Comparison of ENCODE assay signal across 9 mouse cellular contexts in genomic region chr15:100869558-100869957, GRCm38 (mm10). TPM values are rescaled to one million over a fixed set of nuclear protein-coding genes. Genes with fewer than 3 reads are reported as not detected.
A peak's percentile ranks its signal among the peaks of the same experiment; 100 is the strongest.
DNase-seq lines count a peak whose midpoint lies in the region; ATAC-seq and TF ChIP-seq lines count a peak whose summit lies in the region.
"Had no signal": no experiment of that assay in that cellular context is flagged by ENCODE, and none has a peak within 500 bp of the region (broad histone marks: within the 10 kb centered on the region; RNA-seq: fewer than 3 reads in every experiment).

Gene Scn8a, plus strand, starts transcription at chr15:100869858.

- intact Hi-C loops in gastrocnemius, postnatal 14 days (cut with DNase I; ENCODE audit: low total_unique reads): no loop called here

- H3K27ac ChIP-seq in kidney, embryonic 14.5 days (ENCODE audit: low read depth, low read length): no peak within 1 kb of the TSS
- peak within 1 kb of the TSS; percentile 42 for H3K27ac ChIP-seq in cortical plate, adult 2 months (ENCODE audit: insufficient read depth, low read length)
- H3K27ac ChIP-seq in hindbrain, embryonic 16.5 days (ENCODE audit: low read depth, low read length): peak within 1 kb of the TSS; percentile 85
- peak within 1 kb of the TSS; percentile 76 for H3K27ac ChIP-seq in midbrain, embryonic 10.5 days (replicated peaks)

- DNase-seq in kidney, adult 11 months: no peak
- no peak for DNase-seq in midbrain, embryonic 10.5 days (ENCODE audit: low spot score)
- no peak for DNase-seq in gastrocnemius, postnatal 14 days
- DNase-seq in kidney, adult 9 months: no peak

- TF ChIP-seq CTCF in cortical plate, adult 2 months (IDR thresholded peaks at IDR 0.05; ENCODE audit: extremely low read depth, insufficient read depth, low read length): no peak

- H3K4me2 ChIP-seq in kidney, embryonic 14.5 days (replicated peaks; ENCODE audit: low read depth, low read length): peak within 1 kb of the TSS; percentile 71
- peak within 1 kb of the TSS; percentile 76 for H3K4me2 ChIP-seq in hindbrain, embryonic 16.5 days (ENCODE audit: low read length)

- H3K9me3 ChIP-seq in kidney, embryonic 14.5 days (ENCODE audit: control insufficient read depth, low read length): no peaks in the 10 kb centered on the region
- no peaks in the 10 kb centered on the region for H3K9me3 ChIP-seq in hindbrain, embryonic 16.5 days (ENCODE audit: control insufficient read depth, low read length)
- no peaks in the 10 kb centered on the region; the same call in 1 of the 2 replicates for H3K9me3 ChIP-seq in midbrain, embryonic 10.5 days (replicated peaks)

- no peak for TF ChIP-seq POLR2A in cortical plate, adult 2 months (IDR thresholded peaks at IDR 0.05; ENCODE audit: extremely low read depth, insufficient read depth, low read length)

- 67% methylated on average over 7 of the region's 7 CpGs for WGBS in kidney, embryonic 14.5 days
- 59% methylated on average over 7 of the region's 7 CpGs for WGBS in hindbrain, embryonic 16.5 days
- WGBS in midbrain, embryonic 10.5 days: 82% methylated on average over 7 of the region's 7 CpGs

- H3K4me1 ChIP-seq in kidney, embryonic 14.5 days (ENCODE audit: control insufficient read depth, insufficient read depth, low read length): peaks cover 8% of the 10 kb centered on the region; the same call in 1 of the 2 replicates
- H3K4me1 ChIP-seq in cortical plate, adult 2 months (ENCODE audit: control insufficient read depth, insufficient read depth, low read length): no peaks in the 10 kb centered on the region
- peaks cover 20% of the 10 kb centered on the region for H3K4me1 ChIP-seq in hindbrain, embryonic 16.5 days (ENCODE audit: control insufficient read depth, insufficient read depth, low read depth, low read length)
- H3K4me1 ChIP-seq in midbrain, embryonic 10.5 days: peaks cover 31% of the 10 kb centered on the region

- H3K36me3 ChIP-seq in kidney, embryonic 14.5 days (ENCODE audit: control insufficient read depth, insufficient read depth, low read length): no peaks in the 10 kb centered on the region
- H3K36me3 ChIP-seq in hindbrain, embryonic 16.5 days (ENCODE audit: control insufficient read depth, insufficient read depth, low read length): no peaks in the 10 kb centered on the region
- no peaks in the 10 kb centered on the region for H3K36me3 ChIP-seq in midbrain, embryonic 10.5 days

- peaks cover 29% of the 10 kb centered on the region for H3K27me3 ChIP-seq in kidney, embryonic 14.5 days (ENCODE audit: control insufficient read depth, insufficient read depth, low read length)
- no peaks in the 10 kb centered on the region; the same call in 1 of the 2 replicates for H3K27me3 ChIP-seq in hindbrain, embryonic 16.5 days (replicated peaks; ENCODE audit: control insufficient read depth, insufficient read depth, low read length)
- peaks cover 54% of the 10 kb centered on the region for H3K27me3 ChIP-seq in midbrain, embryonic 10.5 days (ENCODE audit: low read depth, poor library complexity, severe bottlenecking)

- no peak for ATAC-seq in kidney, embryonic 14.5 days (ENCODE audit: low FRiP score, low TSS enrichment)
- ATAC-seq in hindbrain, embryonic 16.5 days: no peak
- no peak for ATAC-seq in CD4-positive, CD25-positive, alpha-beta regulatory T cell, adult 4 months

- H3K4me3 ChIP-seq in kidney, embryonic 14.5 days (ENCODE audit: low read length): peak within 1 kb of the TSS; percentile 62
- peak within 1 kb of the TSS; percentile 67 for H3K4me3 ChIP-seq in cortical plate, adult 2 months (ENCODE audit: insufficient read depth, low read length)
- peak within 1 kb of the TSS; percentile 94 for H3K4me3 ChIP-seq in hindbrain, embryonic 16.5 days (ENCODE audit: low read length)
- peak within 1 kb of the TSS; percentile 78 for H3K4me3 ChIP-seq in midbrain, embryonic 10.5 days

- peak within 1 kb of the TSS; percentile 44; the same call in 1 of the 2 replicates for H3K9ac ChIP-seq in kidney, embryonic 14.5 days (ENCODE audit: low read depth, low read length)
- H3K9ac ChIP-seq in hindbrain, embryonic 16.5 days (ENCODE audit: low read depth, low read length): peak within 1 kb of the TSS; percentile 80

RNA-seq across cellular contexts. Expression of gene Scn8a, which starts in this region (rescaled TPM):
- 15.1 and 18.4 TPM in 2 replicates for polyA plus RNA-seq in kidney, embryonic 14.5 days (2014; fragmentation: Nextera tagmentation; extraction: Ambion mirVana)
- polyA plus RNA-seq in cortical plate, adult 2 months (2012; rRNA removed): 111 and 115 TPM in 2 replicates
- 11.6 and 20.0 TPM in 2 replicates for polyA plus RNA-seq in hindbrain, embryonic 16.5 days (2015; fragmentation: Nextera tagmentation; extraction: Ambion mirVana)
- 10.6 and 12.3 TPM in 2 replicates for polyA plus RNA-seq in midbrain, embryonic 10.5 days (2016; fragmentation: Nextera tagmentation; extraction: Ambion mirVana)
- total RNA-seq in gastrocnemius, postnatal 14 days (2021): under 1 TPM; 0.37 to 1.00 TPM
- polyA plus RNA-seq in CD4-positive, CD25-positive, alpha-beta regulatory T cell, adult 4 months (2017; shearing (Covaris generic)): under 1 TPM; 0.29 to 0.32 TPM
- total RNA-seq: hematopoietic stem cell, adult 5-6 weeks had no signal
